Mouse (Mus musculus): Measurements from ENCODE around the gene Bnipl.

Gene Bnipl

GRCm38 (mm10) chr3:95237541-95238099, 13.4 kb downstream of the Bnipl start:
- DNase-seq (ENCODE audit: low spot score in 2 of 2), result no peak

- no peak for DNase-seq (ENCODE audit: low spot score in 2 of 2)
Observed at GRCm38 (mm10) chr3:95235386-95236301, 15.3 kb downstream of the Bnipl start.

DNA sequence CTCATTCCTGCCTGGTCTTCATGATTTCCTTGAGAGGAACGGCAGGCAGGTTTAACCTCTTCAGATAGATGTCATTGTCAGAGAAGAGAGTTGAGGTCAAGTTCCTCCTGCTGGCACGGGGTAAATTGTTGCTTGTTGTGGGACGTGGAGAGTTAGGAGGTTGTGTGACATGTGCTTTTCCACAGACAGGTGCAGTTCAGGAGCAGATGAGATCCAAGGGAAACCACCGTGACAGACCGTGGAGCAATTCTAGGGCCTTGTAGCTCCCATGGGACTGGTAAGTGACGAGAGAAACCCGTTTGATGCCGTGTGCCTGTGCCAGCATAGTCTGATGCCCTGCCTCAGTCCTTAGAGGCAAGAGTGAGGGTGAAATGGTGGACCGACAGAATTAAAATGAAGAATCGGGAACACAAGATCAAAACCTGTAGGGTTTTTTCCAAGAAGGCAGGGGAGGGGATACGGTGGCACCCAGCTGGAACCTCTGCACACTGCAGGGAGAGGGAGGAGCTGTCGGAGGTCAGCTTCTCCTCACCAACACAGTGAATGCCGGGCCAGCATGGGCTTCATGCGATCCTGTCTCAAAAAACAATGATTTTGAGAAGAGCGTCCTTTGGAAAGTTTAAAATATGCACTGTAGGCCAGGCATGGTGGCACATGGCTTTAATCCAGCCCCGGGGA, 17.6 kb downstream of the Bnipl start:
- no peak for DNase-seq (ENCODE audit: low spot score in 2 of 2)

DNA sequence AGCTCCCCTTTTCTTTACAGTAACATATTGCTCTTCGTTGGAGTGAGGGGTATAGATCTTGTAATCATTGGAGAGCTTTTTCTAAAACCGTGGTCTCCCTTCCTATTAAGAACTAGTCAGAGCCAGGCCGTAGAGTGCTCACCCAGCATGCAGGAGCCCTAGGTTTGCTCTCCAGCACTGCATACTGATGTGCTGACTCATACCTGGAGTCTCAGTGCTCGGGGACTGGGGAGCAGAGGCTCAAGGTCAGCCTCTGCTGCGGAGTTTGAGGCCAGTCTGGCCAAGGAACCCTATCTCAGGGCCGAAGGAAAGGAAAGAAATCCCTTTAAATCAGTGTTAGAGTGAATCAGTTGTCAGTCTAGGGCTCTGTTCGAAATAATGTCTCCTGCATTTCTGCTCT, 18.2 kb downstream of the Bnipl start:
- DNase-seq (ENCODE audit: low spot score in 2 of 2), result no peak

DNA sequence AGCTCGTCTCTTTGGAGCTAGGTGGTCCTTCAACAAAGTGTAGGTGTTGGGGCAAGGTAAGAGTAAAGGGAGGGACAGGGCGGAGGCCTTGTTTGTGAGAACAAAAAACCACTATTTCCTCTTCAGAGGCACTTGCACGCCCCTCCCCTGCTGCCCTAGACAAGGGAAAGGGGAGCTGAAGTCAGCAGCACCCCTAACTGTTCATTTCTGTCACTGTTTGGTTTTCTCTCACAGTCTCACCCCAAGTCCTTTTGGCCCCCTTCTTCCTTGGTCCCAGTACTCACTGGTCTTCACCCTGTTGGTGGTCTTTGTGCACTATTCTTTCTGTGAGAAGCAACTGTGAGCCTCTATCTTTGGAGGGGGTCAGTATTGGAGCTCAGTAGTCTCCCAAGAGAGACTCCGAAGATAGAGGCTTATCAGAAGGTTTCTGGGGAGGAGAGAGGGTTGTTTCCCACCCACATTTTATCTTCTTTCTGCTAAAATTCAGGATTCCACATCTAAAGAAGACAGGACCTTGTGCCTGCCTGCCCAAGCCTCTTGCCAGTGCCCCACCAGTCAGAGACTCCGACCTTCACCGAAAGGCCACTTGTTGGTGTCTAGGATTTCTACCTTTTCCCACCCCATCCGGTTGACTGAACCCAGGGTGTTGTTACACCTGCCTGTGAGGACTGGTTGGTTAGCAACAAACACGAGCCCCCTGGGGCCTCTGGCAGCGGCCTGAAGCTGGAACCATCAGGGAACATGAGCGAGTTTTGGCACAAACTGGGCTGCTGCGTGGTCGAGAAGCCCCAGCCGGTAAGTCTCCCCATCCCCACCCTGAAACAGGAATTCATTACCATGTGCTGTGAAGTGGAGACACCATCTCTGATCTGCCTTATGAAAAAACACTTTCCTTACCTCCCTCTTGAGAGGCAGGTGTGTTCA, 19.4 kb downstream of the Bnipl start, which contains the start of gene Mllt11:
TSS of gene Mllt11 (minus strand) at position 874 of the 924 bp plus-strand sequence.
- DNase-seq (ENCODE audit: low spot score in 2 of 2), result no peak

DNA sequence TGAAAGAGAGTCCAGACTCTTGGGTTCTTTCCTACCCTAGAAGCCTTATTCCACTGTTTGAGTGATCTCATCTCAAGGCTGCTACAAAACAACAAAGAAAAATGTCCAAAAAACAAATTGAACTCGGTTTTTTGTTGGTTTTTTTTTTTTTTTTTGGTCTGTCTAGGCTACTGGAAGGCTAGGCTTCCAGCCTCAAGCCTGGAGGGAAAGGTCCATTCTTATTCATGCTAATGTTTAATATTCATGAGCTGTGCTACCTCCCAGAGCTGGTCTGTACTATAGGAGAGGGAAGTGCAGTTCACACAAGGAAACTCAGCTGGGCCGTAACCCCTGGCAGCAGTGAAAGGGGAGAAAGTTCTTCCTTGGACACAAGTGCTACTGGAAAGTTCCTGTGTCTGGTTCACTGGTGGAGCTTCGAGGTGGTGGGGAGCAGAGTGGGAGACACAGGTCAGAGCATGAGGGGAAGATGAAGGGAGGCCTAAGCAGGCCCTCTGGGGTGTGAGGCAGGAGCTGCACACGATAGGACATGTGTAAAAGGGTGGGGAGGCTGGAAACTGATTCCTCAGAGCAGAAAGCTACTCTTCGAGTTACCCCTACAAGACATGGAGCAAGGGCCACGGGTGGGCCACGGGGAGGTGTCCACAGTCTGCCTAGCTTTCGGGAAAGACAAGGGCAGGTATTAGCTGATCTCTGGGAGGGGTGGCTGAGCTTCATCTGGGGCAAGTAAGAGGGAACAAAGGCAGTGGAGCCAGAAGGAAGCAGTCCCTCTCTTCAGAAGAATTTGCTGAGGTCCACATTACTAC, 20.3 kb downstream of the Bnipl start:
- DNase-seq (ENCODE audit: low spot score in 2 of 2), result no peak

DNA sequence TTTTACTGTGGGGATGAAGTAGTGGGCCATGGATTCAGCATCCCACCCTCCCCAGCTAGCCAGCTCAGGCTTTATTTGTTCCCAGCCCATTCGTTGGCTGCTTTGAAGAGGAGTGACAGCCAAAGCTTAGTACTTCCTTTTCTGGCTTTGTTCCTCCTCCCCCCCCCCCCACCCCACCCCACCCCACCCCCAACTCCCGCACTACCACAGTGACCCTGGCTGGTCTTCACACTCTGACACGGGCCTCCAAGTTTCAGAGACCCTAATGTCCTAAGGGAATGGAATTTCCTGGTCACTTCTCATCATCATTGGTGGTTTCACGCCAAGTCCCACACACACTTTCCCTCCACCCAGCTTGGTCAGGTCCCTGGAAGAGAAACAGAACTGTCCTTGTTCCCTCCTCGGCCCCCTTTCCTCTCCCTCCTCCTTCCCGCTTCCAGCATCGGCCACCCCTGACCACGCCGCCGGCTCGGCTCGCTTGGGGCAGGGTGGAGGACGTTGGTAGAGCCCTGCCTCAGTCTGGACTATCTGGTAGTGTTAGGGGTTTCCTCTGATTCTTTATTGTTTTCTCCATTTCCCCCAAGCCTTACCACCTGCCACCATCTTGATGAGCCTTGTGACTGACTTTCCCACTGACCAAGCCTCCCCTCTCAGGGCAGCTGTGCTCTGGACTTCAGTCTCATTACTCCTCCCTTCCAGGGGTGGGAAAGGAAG, 21.1 kb downstream of the Bnipl start:
- DNase-seq (ENCODE audit: low spot score in 2 of 2), result peak in 1 of 2 experiments; percentile 30

GRCm38 (mm10) chr3:95228894-95229780, 21.9 kb downstream of the Bnipl start:
- peak in 1 of 2 experiments; percentile 61 for DNase-seq (ENCODE audit: low spot score in 2 of 2)

- DNase-seq (ENCODE audit: low spot score in 2 of 2), result peak; percentile 81 to 86
Observed at GRCm38 (mm10) chr3:95228148-95228893, 22.7 kb downstream of the Bnipl start, which contains the start of gene Cdc42se1. Gene Cdc42se1 (plus strand): TSS chr3:95228732.

- no peak for DNase-seq (ENCODE audit: low spot score in 2 of 2)
Observed at GRCm38 (mm10) chr3:95227214-95227613, 23.8 kb downstream of the Bnipl start.

DNA sequence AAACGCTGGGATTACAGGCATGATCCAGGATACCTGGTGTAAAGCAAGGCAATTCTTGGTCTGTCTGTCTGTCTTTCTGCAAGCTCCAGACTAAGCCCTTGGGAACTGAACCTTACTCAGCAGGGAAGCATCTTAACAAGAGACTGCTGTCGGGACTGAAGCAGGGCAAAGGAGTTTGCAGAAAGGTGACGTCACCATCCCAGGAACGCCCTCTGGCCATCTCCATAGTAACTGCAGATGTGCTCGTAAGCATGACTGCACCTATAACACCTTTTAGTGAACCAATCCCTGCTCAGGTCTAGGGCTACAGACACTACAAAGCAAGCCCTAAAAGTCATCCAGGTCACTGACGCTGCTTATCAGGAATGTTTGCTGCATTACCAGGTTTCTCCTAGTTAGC, 26.7 kb downstream of the Bnipl start:
- no peak for DNase-seq (ENCODE audit: low spot score in 2 of 2)

DNA sequence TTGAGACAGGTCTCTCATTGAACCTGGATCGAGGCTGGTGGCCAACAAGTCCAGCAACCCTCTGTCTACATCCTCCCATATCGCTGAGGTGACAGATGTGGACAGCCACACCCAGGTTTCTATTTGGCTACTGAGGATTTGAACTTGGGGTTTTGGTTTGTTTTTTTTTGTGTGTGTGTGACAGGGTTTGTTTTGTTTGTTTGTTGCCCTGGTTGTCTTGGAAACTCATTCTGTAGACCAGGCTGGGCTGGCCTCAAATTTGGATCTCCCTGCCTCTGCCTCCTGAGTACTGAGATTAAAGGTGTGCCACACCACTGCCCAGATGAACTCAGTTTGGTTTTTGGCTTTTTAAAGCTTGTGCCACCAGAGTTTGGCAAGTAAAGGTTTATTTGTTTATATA, 28.0 kb downstream of the Bnipl start:
- DNase-seq (ENCODE audit: low spot score in 2 of 2), result no peak

GRCm38 (mm10) chr3:95218466-95219137, 32.4 kb downstream of the Bnipl start:
- no peak for DNase-seq (ENCODE audit: low spot score in 2 of 2)

DNA sequence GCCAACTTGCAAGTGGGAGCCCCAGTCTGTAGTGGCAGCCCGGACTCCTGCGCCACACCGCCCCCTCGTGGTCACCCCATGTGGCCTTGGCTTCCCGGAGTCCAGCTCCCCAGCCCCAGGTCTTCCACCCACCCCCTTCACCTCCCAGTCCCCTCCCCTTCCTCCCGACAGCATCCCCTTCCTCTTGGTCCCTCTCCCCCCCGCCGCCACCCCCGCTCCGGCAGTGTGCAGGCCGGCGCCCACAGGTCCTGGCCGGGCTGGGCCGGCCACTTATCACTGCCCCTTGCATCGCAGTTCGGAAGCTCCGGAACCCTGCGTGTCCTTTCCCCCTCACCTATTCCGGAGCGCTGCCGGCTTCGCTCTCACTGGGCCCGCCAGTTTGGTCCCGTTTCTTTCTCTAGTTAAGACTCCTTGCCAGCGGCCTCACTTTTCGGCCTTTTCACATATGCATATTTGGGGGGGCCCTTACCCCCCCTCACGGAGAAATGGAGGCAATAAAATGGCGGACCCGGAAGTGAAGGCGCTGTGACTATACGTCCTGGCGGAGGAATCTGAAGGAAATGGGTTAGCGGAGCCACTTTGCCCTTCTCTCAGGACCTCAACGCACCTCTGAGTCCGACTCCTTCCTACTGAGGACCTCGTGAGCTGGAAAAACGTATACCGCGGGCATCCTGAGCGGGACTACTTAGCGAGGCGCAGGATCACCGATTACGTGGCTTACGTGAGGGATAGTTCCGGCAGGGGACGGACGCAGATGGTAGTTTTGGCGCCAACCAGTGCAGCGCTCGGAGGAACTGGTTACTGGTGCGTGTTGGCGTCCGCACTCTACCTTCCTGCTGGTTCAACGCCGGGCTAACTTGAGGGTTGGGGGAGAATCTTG, 33.5 kb downstream of the Bnipl start, which contains the start of gene Gabpb2:
TSS of gene Gabpb2 (minus strand) at position 662 of the 880 bp plus-strand sequence.
- peak; percentile 95 to 97 for DNase-seq (ENCODE audit: low spot score in 2 of 2)

DNA sequence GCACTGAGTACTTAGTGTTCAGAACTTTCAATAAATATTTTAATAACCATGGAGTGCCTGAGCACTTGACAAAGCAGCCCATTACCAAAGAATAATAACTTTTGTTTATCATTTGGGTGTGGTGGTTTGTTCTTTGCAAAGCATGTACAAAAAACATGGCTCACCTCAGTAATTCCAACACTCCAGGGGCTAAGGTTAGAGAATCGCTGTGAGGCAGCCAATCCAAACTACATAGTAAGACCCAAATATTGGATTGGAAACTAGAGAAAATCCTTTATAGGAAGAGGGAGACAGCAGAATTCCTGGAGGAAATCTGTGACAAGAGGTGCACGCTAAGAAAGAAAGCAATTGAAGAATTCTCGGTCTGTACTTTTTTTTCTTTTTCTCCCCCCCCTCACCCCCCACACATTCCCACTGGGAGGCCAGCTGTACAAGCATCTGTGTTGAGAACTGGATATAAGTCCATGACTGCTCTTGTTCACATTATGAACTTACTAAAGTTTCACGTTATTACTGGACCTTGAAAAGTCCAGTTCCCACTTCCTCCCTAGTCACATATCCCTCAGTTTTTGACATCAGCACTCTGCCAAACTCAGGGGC, 34.2 kb downstream of the Bnipl start:
- no peak for DNase-seq (ENCODE audit: low spot score in 2 of 2)

DNA sequence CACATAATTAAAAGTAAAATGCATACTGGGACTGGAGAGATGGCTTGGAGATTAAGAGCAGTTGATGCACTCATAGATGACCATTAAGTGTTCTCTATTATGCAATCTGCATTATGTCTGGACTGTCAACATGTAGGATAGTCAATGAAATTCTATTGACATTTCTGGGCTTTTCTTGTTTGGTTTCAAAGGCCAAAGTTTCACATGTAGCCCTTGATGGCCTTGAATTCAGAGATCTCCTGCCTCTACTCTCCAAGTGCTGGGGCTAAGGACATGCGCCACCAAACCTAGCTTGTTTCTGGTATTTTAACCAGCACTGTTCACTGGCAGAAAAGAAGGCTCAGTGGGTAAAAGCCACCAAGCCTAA, 37.4 kb downstream of the Bnipl start:
- no peak for DNase-seq (ENCODE audit: low spot score in 2 of 2)
